Mouse (Mus musculus) liver, embryonic 13.5 days (tissue): ENCODE data around the gene Myrip. TPM values are rescaled to one million over a fixed set of nuclear protein-coding genes. Genes with fewer than 3 reads are reported as not detected.

Experiments used
- ATAC-seq: fragments of 200-750 bp; cut with Nextera tagmentation; 2 replicates; pipeline ENCODE4 v1.8.0; 2017; ENCODE audit warnings: low read depth, mild to moderate bottlenecking, moderate number of reproducible peaks, moderate library complexity
- DNase-seq: peaks from one replicate; pipeline ENCODE4 v3.0.0; 2022
- H3K27ac ChIP-seq: fragments of 300-500 bp; sonication (generic); 2 replicates; pipeline ENCODE4 v1.5.1; 2015; ENCODE audit warnings: moderate library complexity, mild to moderate bottlenecking, inconsistent platforms
- H3K27me3 ChIP-seq: fragments of 300-500 bp; sonication (generic); 2 replicates; pipeline ENCODE4 v1.6.1; 2015; ENCODE audit warnings: mild to moderate bottlenecking, inconsistent platforms
- H3K36me3 ChIP-seq: fragments of 300-500 bp; sonication (generic); 2 replicates; pipeline ENCODE4 v1.6.1; 2015; ENCODE audit warnings: mild to moderate bottlenecking, inconsistent platforms
- H3K4me1 ChIP-seq: fragments of 300-500 bp; sonication (generic); replicated peaks from 2 replicates; pipeline ENCODE4 v1.6.1; 2015; ENCODE audit warnings: inconsistent platforms
- H3K4me2 ChIP-seq: fragments of 300-500 bp; sonication (generic); 2 replicates; pipeline ENCODE4 v1.6.1; 2015; ENCODE audit warnings: inconsistent platforms, mild to moderate bottlenecking, moderate library complexity
- H3K4me3 ChIP-seq: fragments of 300-500 bp; sonication (generic); replicated peaks from 2 replicates; pipeline ENCODE4 v1.5.1; 2015; ENCODE audit warnings: mild to moderate bottlenecking, inconsistent platforms
- H3K9ac ChIP-seq: fragments of 300-500 bp; sonication (generic); 2 replicates; pipeline ENCODE4 v1.6.1; 2015; ENCODE audit warnings: mild to moderate bottlenecking, inconsistent platforms
- H3K9me3 ChIP-seq: fragments of 300-500 bp; sonication (generic); replicated peaks from 2 replicates; pipeline ENCODE4 v1.6.1; 2016; ENCODE audit warnings: inconsistent platforms
- WGBS: fragments of 180-500 bp; shearing (Covaris S2); methylation state at CpG from one replicate; pipeline ENCODE4 v1.1.7; 2015; ENCODE audit not compliant: insufficient replicate concordance; 5-methylcytosine and 5-hydroxymethylcytosine counted together
- polyA plus RNA-seq: library from polyadenylated mRNA; unstranded; fragments of >200 nt; fragmentation: Nextera tagmentation; extraction: Ambion mirVana; gene quantifications from 2 replicates; pipeline ENCODE4 v1.2.1, GENCODE M21; 2015

Myrip gene
- polyA plus RNA-seq, 1 experiment from 2014 or later = 0.03 TPM

DNA sequence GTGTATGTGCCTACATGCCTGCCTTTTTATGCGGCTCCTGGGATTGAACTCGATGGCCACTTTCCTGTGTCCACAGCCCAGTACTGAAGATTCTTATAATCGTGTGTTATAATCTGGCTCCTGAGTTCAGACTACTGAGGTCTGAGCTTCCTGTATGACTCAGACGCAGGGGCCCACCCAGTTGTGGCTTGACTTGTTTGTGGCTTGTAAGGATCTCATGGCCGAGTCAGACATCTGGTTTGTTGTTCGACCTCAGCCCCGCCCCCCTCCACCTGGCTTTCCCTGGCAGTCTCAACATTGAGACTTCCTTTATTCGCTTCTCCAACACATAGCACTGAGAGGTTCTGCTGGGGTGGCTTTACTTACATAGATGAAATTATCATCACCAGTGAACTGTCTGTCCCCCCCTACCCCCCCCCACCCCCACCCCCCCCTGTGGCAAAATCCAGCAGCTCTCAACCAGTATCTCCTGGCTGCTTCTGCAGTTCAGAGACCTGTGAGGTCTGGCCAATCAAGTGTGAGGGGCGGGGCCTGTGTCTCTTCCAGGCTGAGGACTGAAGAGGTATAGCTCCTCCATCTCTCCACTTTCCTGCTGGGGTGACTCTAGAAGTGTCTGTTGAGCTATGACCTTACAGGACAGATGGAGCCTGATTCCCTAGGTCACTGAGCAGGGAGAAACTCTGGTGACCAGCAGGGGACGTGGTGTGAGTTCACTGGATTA is 38.8 kb downstream of the Myrip start:
- DNase-seq (no peak), ATAC-seq (no peak)
- Histone ChIP-seq H3K4me3 (no peak overlapping the region), H3K9ac (no peak overlapping the region), H3K4me1 (no peaks in the 10 kb centered on the region), H3K36me3 (no peaks in the 10 kb centered on the region), H3K4me2 (no peak overlapping the region), H3K9me3 (no peaks in the 10 kb centered on the region), H3K27me3 (no peaks in the 10 kb centered on the region), H3K27ac (no peak overlapping the region)
- 26% methylated on average over 10 of the region's 10 CpGs for WGBS

DNA sequence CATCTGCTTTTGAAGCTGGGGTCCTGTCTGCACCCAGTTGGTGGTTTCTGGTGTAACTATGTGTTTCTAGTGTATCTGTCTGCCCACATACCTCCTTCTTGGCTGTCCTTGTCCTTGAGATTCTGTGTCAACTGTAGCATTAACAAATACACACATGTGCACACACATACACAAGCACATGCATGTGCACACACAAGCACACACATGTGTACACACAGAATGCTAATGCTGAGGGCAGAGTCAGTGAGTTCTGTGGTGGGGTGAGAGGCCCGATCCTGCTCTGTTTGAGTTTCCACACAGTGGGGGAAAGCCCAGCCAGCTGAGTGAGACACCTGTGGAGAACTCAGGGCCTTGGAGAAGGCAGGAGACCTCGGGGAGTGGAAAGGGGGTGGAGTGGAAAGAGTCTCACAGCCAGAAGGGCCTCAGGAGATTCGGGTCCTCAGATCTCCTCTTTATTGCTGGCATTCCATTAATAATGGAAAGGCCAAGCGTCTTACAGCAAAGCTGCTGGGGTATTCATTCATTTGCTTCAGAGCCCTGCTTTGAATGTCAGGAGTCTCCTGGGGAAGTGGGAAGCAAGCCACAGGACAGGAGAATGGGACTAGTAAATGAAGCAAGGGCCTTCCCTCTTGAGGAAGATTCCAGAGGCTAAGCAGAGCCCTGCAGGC is 41.9 kb downstream of the Myrip start:
- no peak overlapping the region for H3K9ac ChIP-seq
- no peak overlapping the region for H3K4me3 ChIP-seq
- ATAC-seq (no peak), DNase-seq (no peak)
- no peaks in the 10 kb centered on the region for H3K36me3 ChIP-seq
- no peak overlapping the region for H3K4me2 ChIP-seq
- WGBS = 53% methylated on average over 4 of the region's 4 CpGs
- no peaks in the 10 kb centered on the region; the same call in 1 of the 2 replicates for H3K4me1 ChIP-seq
- no peaks in the 10 kb centered on the region for H3K9me3 ChIP-seq
- no peak overlapping the region for H3K27ac ChIP-seq
- H3K27me3 ChIP-seq = no peaks in the 10 kb centered on the region

DNA sequence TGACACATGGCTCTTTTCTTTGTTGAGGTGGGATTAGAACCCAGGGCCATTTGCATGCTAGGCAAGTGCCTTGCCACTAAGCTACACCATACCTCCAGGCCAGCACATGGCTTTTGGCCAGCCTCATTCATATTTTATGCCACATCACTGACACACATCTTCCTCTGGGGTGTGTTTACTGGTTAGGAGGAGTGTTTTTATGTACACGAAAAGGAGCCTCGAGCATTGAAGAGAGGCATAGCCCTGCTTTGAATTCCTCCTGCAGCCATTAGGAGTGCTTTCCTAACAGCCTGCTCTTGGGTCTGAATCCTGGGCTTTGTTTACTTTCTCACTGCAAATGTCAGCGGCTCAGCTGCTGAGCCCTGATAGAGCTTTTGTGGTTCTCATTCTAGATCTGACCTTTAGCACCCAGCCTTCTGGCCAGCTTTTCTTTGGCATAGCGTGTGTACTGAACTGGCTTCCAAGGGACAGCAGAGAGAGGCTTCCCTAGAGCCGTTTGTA is 44.4 kb downstream of the Myrip start:
- Histone ChIP-seq H3K9me3 (no peaks in the 10 kb centered on the region), H3K9ac (no peak overlapping the region)

GRCm38 (mm10) chr9:120349145-120349544 is 47.8 kb downstream of the Myrip start:
- Histone ChIP-seq H3K4me3 (no peak overlapping the region), H3K9me3 (no peaks in the 10 kb centered on the region), H3K36me3 (0 out of 2 replicates have a peak, but pooled peaks cover 3% of the 10 kb centered on the region), H3K4me1 (peaks cover 12% of the 10 kb centered on the region), H3K9ac (no peak overlapping the region), H3K27ac (no peak overlapping the region), H3K4me2 (no peak overlapping the region), H3K27me3 (no peaks in the 10 kb centered on the region)
- 67% methylated on average over 4 of the region's 4 CpGs for WGBS
- ATAC-seq (no peak), DNase-seq (no peak)

More for the DNA sequence above, 44.4 kb downstream of the Myrip start:
- WGBS = 25% methylated on average over 5 of the region's 5 CpGs
- ATAC-seq = peak; percentile 29
- H3K4me2 ChIP-seq = no peak overlapping the region
- no peak for DNase-seq
- H3K4me1 ChIP-seq = peaks cover 6% of the 10 kb centered on the region; the same call in 1 of the 2 replicates
- H3K4me3 ChIP-seq = no peak overlapping the region
- H3K27ac ChIP-seq = peak overlapping the region; percentile 9; the same call in 1 of the 2 replicates
- no peaks in the 10 kb centered on the region for H3K36me3 ChIP-seq
- no peaks in the 10 kb centered on the region for H3K27me3 ChIP-seq

DNA sequence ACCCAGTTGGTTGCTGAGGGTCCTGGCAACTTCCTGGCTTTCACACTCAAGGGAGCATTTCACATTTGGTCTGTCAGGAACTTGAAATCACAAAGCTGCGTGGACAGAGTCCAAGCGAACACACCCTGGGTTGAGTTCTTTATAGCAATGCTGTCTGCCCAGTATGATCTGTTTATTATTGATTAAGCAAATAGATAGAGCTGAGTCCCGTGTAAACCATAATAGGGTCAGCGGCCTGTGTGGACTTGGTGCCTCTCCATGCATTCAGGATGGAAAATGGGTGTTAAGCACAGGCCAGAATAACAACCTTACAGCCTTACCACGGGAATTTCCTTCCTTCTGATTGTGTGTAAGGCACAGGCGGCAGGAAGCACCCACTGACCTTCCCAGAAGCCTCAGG is 49.0 kb downstream of the Myrip start:
- Histone ChIP-seq H3K4me3 (no peak overlapping the region), H3K9me3 (no peaks in the 10 kb centered on the region), H3K9ac (no peak overlapping the region), H3K27me3 (no peaks in the 10 kb centered on the region), H3K27ac (no peak overlapping the region), H3K4me1 (peaks cover 12% of the 10 kb centered on the region), H3K36me3 (0 out of 2 replicates have a peak, but pooled peaks cover 3% of the 10 kb centered on the region), H3K4me2 (no peak overlapping the region)
- WGBS = 31% methylated on average over 6 of the region's 6 CpGs
- DNase-seq = no peak
- ATAC-seq = no peak

- Histone ChIP-seq H3K27ac (no peak overlapping the region; the same call in 1 of the 2 replicates), H3K4me2 (no peak overlapping the region), H3K27me3 (no peaks in the 10 kb centered on the region), H3K36me3 (0 out of 2 replicates have a peak, but pooled peaks cover 3% of the 10 kb centered on the region), H3K9ac (no peak overlapping the region), H3K4me1 (peaks cover 12% of the 10 kb centered on the region), H3K4me3 (no peak overlapping the region), H3K9me3 (no peaks in the 10 kb centered on the region)
- ATAC-seq (no peak), DNase-seq (no peak)
- 50% methylated on average over 7 of the region's 7 CpGs for WGBS
Measured at GRCm38 (mm10) chr9:120351061-120351460, 49.7 kb downstream of the Myrip start.

GRCm38 (mm10) chr9:120351474-120351873 is 50.2 kb downstream of the Myrip start:
- DNase-seq = no peak
- peak; percentile 65; the same call in 1 of the 2 replicates for ATAC-seq
- no peaks in the 10 kb centered on the region for H3K9me3 ChIP-seq
- H3K27me3 ChIP-seq = no peaks in the 10 kb centered on the region
- no peak overlapping the region for H3K4me3 ChIP-seq
- 0 out of 2 replicates have a peak, but pooled peaks cover 3% of the 10 kb centered on the region for H3K36me3 ChIP-seq
- H3K27ac ChIP-seq = no peak overlapping the region
- H3K4me1 ChIP-seq = peaks cover 12% of the 10 kb centered on the region
- H3K9ac ChIP-seq = no peak overlapping the region
- 73% methylated on average over 8 of the region's 8 CpGs for WGBS
- no peak overlapping the region for H3K4me2 ChIP-seq

GRCm38 (mm10) chr9:120353036-120353435 is 51.7 kb downstream of the Myrip start:
- Histone ChIP-seq H3K4me3 (no peak overlapping the region), H3K9ac (no peak overlapping the region), H3K4me1 (peaks cover 12% of the 10 kb centered on the region), H3K4me2 (no peak overlapping the region), H3K36me3 (0 out of 2 replicates have a peak, but pooled peaks cover 3% of the 10 kb centered on the region), H3K27me3 (no peaks in the 10 kb centered on the region), H3K9me3 (no peaks in the 10 kb centered on the region), H3K27ac (no peak overlapping the region)
- WGBS = 76% methylated on average over 4 of the region's 4 CpGs
- DNase-seq = no peak
- no peak for ATAC-seq

DNA sequence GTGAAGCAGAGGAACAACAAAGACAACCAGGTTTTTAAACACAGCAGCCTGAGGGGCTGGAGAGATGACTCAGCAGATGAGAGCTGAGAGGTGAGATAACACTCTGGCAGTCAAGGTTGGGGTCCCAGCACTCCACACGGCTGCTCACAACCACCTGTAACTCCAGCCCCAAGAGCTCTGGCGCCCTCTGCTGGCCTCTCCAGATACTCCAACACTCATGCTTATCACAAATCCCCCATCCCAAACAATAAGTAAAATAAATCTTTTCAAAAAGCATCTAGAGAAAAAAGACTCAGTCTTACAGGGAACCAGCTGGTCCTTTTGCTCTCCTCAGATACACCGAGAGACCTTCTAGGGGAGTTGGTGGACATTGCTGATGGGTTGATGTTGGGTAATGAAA is 52.7 kb downstream of the Myrip start:
- DNase-seq = no peak
- 58% methylated on average over 3 of the region's 3 CpGs for WGBS
- Histone ChIP-seq H3K4me2 (no peak overlapping the region), H3K4me1 (peaks cover 12% of the 10 kb centered on the region), H3K9me3 (no peaks in the 10 kb centered on the region), H3K9ac (no peak overlapping the region), H3K27me3 (no peaks in the 10 kb centered on the region), H3K27ac (no peak overlapping the region), H3K4me3 (no peak overlapping the region), H3K36me3 (0 out of 2 replicates have a peak, but pooled peaks cover 3% of the 10 kb centered on the region)
- ATAC-seq = no peak

DNA sequence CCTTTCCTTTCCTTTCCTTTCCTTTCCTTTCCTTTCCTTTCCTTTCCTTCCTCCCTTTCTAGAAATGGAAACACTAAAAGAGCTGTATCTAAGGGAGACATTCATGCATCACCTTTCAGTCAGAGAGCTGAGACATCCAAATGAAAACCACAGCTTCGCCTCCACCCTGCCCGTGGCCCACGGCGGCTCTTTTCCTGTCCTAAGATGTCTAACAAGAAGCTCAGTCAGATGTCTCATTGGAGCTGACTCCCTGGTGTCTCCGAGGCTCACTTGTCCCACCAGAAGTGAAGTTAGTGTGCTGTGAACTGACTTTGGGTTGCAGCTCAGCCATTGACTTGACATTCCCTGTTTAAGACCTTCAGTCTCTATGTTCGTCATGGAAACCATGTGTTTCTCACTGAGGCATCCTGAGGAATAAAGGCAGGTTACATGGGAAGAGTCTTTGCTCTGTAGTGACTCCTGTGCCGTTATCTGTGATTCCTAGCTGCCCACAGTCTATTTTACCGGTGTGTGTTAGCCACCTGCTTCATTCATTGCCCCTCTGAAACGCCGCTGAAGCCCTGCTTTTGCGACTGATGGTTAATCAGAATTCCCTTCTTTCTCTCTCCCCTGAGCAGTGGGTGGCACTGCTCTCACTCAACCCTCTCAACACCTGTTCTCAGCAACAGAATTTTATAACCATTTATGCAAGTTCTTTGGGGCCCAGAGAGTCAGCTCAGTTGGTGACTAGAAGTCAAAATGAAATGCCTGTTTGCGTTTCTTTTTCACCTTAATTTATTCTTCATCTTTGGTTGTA is 53.4 kb downstream of the Myrip start:
- 60% methylated on average over 12 of the region's 12 CpGs for WGBS

DNA sequence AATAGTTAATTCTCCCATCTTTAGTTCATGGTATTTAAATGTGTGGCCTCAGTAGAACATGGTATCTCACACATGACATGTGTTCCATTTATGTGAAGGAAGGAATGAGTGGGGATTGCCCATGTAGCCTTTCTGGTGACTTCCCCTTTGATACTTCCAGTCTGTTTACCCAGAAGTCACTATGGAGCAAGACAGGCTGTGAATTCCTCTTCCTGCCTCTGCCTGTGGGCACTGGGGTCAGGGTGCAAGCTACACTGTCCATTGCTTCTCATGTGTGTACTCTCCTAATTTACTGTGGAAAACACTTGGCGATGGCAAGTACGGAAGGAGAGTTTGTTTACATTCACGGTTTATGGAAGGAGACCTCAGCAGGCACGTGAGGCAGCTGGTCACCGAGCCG is 55.2 kb downstream of the Myrip start:
- 65% methylated on average over 6 of the region's 6 CpGs for WGBS
- no peak overlapping the region for H3K9ac ChIP-seq
- DNase-seq (no peak), ATAC-seq (no peak)
- H3K27me3 ChIP-seq = no peaks in the 10 kb centered on the region
- no peak overlapping the region for H3K4me3 ChIP-seq
- H3K36me3 ChIP-seq = 0 out of 2 replicates have a peak, but pooled peaks cover 3% of the 10 kb centered on the region
- no peaks in the 10 kb centered on the region for H3K4me1 ChIP-seq
- no peaks in the 10 kb centered on the region for H3K9me3 ChIP-seq
- no peak overlapping the region for H3K27ac ChIP-seq
- H3K4me2 ChIP-seq = no peak overlapping the region

More for the DNA sequence above, 53.4 kb downstream of the Myrip start:
- no peak for ATAC-seq
- no peaks in the 10 kb centered on the region for H3K9me3 ChIP-seq
- no peak overlapping the region for H3K4me3 ChIP-seq
- H3K27me3 ChIP-seq = no peaks in the 10 kb centered on the region
- no peak overlapping the region for H3K9ac ChIP-seq
- H3K4me1 ChIP-seq = peaks cover 12% of the 10 kb centered on the region
- no peak overlapping the region for H3K27ac ChIP-seq
- H3K4me2 ChIP-seq = no peak overlapping the region
- 0 out of 2 replicates have a peak, but pooled peaks cover 3% of the 10 kb centered on the region for H3K36me3 ChIP-seq
- no peak for DNase-seq
